Mouse (Mus musculus) right cerebral cortex, adult 18-20 months (tissue): ENCODE measurements around the gene Ppp1r17.

Source experiments
- DNase-seq: peaks from one replicate; pipeline ENCODE4 v3.0.0; 2022; ENCODE audit warnings: mixed read lengths

The Ppp1r17 gene

DNA sequence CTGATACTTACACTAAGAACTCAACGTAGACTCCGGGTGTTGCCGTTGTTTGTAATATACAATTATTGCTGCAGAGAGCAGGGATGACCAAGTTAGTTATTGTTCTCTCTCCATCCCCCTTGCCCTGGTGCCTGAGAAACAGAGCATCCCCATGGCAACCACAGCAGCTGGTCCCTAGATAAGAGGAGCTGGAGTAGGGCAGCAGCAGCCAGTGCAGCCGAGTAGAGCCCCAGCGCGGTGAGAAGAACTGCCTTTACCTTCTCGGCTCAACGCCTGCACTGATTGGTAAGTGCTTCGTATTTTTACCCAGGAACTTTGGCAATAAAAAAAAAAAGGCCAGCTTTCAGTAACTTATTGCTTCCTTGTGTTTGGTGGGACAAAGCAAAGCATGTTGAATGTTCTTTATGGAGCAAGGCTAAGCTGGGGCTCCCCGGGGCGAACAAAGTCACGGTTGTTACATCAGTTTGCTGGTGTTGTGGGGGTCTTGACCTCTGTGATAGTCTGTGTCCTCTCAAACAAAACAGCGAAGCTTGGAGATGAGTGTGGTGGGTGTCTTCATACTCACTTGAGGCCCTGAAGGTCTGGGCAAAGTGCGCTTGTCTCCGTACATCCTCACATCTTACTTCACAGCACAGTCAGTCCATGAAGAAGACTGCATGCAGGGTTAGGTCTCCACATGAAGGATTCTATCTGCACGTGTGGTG is at the start of gene Ppp1r17:
Gene Ppp1r17 (plus strand): TSS at position 207 of the 704 bp plus-strand sequence.
- no peak for DNase-seq

- peak; percentile 27 for DNase-seq
Observed at GRCm38 (mm10) chr6:55972998-55973397, 44.3 kb upstream of the Ppp1r17 start.

GRCm38 (mm10) chr6:55979766-55980165 is 37.5 kb upstream of the Ppp1r17 start:
- DNase-seq: no peak

DNA sequence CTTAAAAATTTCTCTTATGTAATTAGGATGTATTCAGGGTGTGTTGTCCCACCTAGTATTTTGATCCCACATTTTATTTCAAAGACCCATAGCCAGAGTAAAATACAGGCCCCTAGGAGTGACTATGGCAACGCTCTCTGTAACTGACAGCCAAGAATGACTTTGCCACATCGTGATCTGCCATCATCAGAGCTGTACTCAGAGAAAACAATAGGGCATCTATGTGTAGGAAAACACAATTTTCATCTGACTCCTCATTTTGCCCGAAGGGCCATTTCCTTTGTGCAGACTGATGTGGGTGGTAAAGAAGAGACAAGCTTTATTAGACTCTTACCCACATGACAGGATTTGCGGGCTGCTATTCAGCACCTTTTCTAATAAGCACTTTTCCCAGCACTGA is 8.6 kb upstream of the Ppp1r17 start:
- DNase-seq: no peak

GRCm38 (mm10) chr6:56012384-56012783 is 4.9 kb upstream of the Ppp1r17 start:
- DNase-seq: peak; percentile 8

- DNase-seq: no peak
Observed at GRCm38 (mm10) chr6:56019632-56020031, 2.3 kb downstream of the Ppp1r17 start.

GRCm38 (mm10) chr6:56025533-56025932 is 8.2 kb downstream of the Ppp1r17 start:
- no peak for DNase-seq

GRCm38 (mm10) chr6:56027318-56027717 is 10.0 kb downstream of the Ppp1r17 start:
- DNase-seq: no peak

DNA sequence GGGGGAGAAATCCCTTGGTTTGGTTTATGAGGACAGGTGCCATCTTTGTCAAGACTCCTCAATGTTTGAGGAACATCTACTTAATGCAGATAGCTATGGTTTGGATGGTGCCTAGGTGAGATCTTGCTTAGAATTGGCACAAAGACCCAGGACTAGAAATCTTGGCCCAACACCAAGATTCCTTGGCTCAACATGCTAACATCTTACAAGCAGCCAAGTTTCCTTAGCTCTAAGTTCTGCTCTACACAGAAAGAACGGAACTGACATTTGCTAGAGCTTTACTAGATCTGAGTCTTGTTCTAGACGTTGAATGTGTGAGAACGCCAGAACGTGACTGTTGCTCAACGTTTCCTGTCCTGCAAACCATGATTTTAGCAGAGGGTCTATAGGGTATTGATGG is 10.7 kb downstream of the Ppp1r17 start:
- no peak for DNase-seq

DNA sequence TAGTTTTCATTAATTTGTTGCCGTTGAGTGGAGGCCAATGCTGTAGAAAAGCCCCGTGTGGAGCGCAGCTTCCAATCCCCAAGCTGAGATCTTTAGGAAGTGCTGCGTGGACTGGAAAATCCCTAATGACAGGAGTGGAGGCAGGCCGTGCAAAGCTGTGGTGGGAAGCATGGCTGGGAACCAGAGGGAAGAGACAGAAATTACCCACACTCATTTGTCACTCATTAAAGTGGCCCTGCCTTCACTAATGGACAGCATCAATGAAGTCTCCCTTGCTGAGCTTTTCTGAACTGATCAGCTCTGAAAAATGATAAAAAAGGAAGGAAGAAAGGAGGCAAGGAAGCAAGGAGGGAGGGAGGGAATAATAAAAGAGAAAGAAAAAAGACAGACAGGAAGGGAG is 12.7 kb downstream of the Ppp1r17 start:
- DNase-seq: no peak

DNA sequence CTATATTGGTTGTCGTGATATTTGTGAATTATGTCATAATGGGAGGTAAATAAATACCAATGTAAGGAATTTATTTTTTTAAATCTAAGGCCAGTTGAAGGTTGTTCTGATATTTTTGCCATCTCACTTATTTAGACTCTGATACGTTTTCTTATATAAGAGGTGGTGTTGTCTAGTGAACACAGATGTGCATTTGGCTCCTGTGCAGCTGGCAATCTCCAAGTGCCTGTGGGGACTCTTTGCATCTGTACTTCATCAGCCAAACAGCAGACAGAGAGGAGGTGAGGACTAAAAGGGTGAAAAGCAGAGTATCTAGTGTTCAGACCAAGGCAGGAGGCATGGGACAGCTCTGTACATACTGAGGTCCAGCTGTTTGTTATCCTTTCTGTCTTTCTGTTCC is 14.9 kb downstream of the Ppp1r17 start:
- DNase-seq: no peak

- no peak for DNase-seq
Observed at GRCm38 (mm10) chr6:56035054-56035453, 17.8 kb downstream of the Ppp1r17 start.

GRCm38 (mm10) chr6:56039476-56040055 is 22.3 kb downstream of the Ppp1r17 start:
- no peak for DNase-seq

GRCm38 (mm10) chr6:56044270-56044669 is 27.0 kb downstream of the Ppp1r17 start:
- DNase-seq: no peak

- DNase-seq: no peak
Observed at GRCm38 (mm10) chr6:56044716-56045115, 27.4 kb downstream of the Ppp1r17 start.

GRCm38 (mm10) chr6:56048580-56048979 is 31.3 kb downstream of the Ppp1r17 start:
- no peak for DNase-seq

GRCm38 (mm10) chr6:56049104-56049503 is 31.8 kb downstream of the Ppp1r17 start:
- peak; percentile 33 for DNase-seq

DNA sequence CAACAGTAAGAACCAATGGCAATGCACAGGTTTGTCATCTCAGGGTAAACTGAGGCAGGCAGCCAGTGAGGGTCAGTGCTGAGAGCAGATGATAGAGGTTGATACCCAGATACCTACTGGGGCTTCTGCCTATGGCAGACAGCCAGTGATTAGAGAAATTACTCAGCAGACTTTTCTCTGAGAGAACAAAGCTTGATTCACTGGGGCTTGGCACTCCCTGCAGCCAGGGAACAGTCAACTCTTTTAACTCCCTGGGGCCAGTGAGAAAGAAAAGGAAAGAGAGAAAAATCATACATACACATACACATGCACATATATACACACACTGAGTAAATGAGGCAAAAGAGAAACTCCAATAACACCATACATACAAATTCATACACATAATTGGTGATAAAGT is 46.4 kb downstream of the Ppp1r17 start:
- DNase-seq: no peak

DNA sequence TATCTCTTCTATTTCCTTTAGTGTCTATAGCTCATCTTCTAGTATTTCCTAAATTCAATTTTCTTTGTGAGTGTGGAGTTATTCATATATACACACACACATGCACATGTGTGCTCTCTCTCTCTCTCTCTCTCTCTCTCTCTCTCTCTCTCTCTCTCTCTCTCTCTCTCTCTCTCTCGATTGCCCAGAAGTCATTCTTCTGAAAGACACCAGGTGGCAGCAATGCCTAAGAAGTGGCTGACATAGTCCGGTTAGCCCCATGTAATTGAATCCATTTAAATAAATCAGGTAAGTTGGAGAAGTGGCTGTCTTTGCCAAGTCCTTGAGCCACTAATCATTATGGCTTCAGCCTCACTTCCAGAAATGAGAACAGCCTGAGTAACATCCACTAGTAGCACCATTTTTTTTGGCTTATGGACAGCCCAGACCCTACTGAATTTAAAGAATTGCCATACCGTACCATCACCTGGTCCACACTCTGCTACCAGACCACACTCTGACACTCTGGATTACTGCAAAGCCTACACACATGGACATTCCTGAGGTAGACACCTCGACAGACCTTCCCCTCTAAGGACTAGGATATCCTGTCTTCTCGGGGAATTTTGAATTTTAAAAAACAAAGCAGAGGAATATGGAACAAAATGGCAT is 49.5 kb downstream of the Ppp1r17 start:
- DNase-seq: peak; percentile 50

GRCm38 (mm10) chr6:56068516-56068915 is 51.2 kb downstream of the Ppp1r17 start:
- no peak for DNase-seq

- no peak for DNase-seq
Observed at GRCm38 (mm10) chr6:56076378-56076805, 59.1 kb downstream of the Ppp1r17 start.
